Mouse (Mus musculus) frontal cortex, postnatal 36 days (tissue): ENCODE measurements around the gene Gm17581.
"Not testable (repeated sequence)": the region's sequence is repeated elsewhere in the genome, so short reads cannot be mapped to it uniquely, and the experiment has no call there.

ENCODE experiments used
- DNase-seq, 2 experiments: peaks; one replicate each; pipeline ENCODE4 v3.0.0; 2022; ENCODE audit warnings: low spot score in 2 of 2

Gm17581 gene

GRCm38 (mm10) chr2:155735766-155736165 lies at the start of gene Gm17581:
TSS of gene Gm17581 (minus strand) at chr2:155735866.
- not testable (repeated sequence) for DNase-seq

DNA sequence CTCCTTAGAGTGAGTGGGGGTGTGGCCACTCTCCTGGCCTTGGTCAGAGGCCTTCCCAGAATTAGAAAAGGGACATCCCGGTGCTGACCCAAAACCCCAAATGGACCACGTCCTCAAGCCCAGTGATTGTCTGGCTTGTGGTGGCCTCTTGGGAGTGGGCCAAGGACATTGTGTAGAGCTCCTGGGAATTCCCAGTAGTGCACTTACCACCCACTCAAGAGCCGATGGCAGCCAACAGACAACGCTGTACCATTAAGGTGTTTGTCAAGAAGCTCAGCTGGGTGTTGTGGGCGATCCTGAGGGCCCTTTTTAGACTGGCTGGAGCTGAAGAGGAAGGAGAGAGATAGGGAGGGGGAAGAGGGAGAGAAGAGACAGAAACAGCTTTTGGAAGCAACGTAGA lies 48.9 kb upstream of the Gm17581 start:
- peak; percentile 61 to 63 for DNase-seq

DNA sequence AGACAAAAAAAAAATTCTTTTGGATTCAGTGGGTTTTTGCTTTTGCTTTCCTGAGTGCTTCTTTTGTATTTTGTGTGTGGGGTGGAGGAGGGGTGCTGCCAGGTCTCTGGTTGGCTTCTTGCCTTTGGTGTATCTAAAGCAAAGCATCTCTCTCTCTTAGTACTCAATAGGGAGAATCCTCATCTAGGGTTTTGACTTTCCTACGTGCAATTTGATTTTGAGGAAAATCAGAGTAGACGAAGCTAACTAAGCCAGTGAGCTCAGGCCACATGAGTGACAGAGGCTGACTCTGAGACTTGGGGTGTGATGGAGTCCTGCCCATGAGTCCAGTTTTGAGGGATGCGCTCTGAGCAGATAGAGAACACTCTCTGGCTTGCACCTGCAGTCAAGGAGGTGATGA lies 43.8 kb upstream of the Gm17581 start:
- DNase-seq = no peak

- DNase-seq = no peak
Observed at GRCm38 (mm10) chr2:155779066-155779465, 43.4 kb upstream of the Gm17581 start.

- no peak for DNase-seq
Observed at GRCm38 (mm10) chr2:155778004-155778403, 42.3 kb upstream of the Gm17581 start.

- DNase-seq = no peak
Observed at GRCm38 (mm10) chr2:155777688-155777985, 42.0 kb upstream of the Gm17581 start.

DNA sequence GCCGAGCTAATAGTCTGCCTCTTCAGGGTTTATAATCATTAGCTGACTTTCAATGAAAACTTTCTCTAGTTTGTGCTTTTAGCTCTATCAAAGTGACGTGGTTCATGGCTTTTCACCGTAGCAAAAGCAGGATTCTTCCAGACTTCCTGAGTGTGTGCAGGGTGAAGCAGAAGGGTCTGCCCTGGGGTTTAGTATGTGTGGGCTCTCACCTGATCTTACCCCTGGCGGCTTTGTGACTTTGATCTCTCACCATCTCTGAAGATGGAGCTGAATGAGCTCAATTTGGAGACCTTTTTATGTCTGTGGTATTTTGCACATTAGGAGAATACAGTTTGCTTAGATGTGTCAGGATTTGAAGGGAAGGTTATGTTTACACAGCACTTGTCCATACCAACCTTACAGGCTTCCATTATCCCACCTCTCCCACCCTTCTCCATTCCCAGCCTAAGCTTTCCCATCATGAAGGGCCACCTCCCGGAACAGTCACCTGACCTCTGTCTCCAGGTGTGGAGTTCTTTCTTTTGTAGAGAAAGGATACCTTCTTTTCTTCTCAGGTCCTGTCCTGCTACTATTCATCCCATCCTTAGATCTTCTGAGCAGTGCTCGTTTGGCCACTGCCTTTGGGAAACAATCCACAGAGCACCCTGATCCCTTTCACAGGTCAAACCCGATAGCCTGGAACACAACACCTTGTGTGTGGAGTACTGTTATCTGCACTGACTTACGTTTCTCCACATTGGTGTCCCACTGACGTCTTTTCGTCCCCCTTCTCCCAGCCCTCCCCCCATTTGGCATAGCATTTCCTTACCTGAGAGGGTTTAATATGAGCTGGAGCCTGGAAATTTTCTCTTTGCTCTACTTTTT lies 41.4 kb upstream of the Gm17581 start:
- no peak for DNase-seq

DNA sequence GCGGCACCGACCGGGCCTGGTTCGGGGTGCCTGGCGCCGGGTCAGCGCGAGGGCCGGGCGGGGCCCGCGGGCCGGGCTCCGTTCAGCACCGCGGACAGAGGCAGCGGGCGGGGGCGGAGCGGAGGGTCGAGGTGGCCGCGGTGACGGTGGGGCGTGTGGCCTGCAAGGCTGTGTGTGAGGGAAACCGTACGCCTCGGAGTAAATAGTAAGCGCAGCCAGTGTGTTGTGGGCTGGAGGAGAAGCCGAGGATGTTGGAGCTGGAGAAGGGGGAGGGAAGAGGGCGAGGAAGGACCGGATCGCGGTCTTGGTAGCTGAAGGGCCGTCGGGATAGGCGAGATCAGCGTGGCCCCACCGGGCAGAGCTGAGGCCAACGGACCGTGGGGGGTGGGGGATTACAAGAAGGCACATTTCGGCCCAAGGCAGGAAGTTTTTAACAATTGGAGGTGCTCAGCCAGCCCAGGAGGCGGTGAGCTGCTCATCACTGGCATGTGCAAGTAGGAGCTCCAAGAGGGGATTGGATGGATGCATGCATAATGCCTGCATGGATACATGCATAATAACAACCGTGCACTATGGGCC lies 40.1 kb upstream of the Gm17581 start:
- DNase-seq = peak; percentile 48 to 51

- no peak for DNase-seq
Observed at GRCm38 (mm10) chr2:155774927-155775684, 39.4 kb upstream of the Gm17581 start, which contains the start of gene Mmp24. TSS of gene Mmp24 (plus strand) at chr2:155775342.

DNA sequence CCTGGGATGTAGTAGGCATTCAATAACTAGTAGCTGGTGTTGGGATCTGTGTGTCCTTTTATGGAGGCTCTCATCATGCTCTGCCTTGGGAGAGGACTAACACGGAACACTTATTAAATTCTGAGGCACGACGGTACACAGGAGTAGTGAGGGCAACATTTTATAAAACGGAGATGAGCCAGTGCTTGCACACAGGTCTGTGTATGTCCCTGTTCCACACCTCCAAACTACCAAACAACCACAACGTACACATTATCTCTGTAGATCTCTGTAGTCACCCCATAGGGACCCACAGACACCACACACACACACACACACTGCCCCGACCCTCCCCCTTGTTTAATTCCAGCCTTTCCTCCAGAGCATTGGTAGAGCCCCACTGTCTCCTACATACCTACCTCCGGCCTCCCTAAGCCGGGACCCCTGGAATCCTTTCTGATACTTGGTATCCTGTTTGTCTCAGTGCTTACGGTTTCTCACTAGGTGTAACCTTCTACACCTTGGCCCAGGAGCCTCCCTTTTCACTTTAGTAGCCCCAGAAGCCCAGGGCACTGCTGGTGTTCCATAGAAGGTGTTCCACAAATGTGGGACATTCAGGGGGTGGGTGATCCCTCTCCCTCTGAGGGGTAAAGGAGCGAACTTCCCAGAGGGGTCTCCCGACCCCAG lies 38.7 kb upstream of the Gm17581 start:
- no peak for DNase-seq

DNA sequence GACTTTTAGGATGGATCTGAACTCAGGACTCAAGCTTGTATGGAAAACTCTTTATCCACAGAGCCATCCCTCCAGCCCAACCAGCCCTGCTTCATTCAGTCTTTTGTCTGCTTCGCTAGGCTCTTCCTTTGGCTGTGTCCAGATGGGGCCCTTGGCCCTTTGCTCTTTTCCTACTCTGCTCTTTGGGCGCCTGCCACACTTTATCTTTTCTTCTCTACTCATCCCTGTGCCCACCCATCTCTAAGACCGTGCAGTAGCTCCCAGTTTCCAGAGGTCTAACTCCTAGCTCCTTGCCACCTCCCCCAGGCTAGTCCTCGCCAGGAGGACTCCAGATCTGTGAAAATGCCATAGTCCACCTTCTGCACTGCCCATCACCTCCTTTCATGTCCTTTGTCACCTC lies 38.0 kb upstream of the Gm17581 start:
- DNase-seq = no peak

DNA sequence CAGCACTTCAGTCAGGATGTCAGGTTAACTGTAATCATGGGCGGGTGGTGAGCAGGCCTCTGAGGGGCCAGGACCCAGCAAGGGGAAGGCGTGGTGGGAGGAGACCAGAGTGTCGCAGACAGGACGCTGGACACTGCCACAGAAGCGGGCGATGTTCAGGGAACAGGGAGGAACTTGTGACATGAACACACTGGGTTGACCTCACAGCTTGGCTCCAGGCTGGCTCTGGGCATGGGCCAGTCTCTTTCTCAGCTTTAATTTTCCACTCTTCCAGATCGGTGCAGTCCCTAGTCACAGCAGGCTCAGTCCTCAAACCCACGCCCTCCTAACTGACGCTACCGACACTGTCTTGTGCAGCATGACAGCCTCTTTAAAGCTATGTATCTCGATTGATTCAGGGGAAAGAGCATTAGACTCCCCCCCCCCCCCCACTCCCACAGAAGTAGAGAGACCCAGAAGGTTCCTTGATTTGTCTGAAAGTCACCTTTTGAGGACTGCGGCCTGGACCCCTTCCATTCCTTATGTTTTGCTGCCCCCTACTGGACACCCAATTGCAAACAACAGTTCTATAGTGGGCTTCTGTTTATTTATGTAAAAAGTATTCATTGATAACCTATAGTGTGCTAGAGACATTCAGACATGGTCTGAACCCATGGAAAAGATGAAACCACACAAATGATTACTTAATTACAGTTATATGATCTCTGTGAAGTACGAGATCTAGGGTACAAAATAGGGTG lies 29.2 kb upstream of the Gm17581 start:
- DNase-seq = peak; percentile 59 to 63

DNA sequence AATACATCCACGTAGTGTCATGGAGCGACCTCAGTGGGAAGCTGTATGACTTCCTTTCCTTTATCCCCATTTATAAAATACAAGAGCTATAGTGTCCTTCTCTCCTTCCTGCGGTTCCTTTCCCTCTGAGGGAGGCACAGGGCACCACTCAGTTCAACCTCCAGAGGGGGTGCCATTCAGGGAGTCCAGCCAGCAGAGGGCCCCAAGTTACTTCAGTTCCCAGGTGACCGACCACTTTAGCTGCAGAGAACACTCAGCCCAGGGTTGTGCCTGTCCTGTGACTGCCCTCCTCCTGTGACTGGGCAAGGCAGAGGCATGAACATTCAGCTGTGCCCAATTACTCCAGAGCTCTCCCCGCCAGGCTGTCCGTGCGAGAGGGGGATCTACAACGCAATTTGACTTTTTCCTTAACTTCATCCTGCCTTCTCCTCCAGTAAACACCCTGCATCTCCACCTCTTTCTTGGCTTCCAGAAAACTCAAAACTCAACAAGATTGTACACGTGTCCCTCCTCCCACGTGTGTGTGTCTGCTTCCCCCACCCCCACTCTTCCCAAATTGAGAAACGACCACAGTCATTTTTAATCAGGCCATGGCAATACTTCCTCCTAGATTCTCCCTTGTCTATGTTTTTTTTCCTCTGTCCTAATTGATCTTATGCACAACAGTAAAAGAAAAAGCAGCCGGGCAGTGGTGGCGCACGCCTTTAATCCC lies 21.3 kb upstream of the Gm17581 start:
- no peak for DNase-seq

DNA sequence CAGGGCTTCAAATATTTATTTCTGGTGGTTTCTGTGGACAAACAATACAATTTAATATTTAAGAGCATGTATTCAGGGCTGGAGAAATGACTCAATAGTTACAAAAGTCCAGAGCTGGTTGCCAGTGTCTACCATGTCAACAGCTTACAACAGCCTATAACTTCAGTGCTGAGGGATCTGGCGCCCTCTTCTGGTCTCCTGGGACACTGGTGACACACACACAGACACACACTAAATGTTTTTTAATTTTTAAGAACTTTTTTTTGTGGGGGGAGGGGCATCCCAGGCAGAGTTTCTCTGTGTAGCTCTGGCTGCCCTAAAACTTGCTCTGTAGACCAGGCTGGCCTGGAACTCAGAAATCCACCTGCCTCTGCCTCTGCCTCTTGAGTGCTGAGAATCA lies 20.1 kb upstream of the Gm17581 start:
- DNase-seq = no peak

DNA sequence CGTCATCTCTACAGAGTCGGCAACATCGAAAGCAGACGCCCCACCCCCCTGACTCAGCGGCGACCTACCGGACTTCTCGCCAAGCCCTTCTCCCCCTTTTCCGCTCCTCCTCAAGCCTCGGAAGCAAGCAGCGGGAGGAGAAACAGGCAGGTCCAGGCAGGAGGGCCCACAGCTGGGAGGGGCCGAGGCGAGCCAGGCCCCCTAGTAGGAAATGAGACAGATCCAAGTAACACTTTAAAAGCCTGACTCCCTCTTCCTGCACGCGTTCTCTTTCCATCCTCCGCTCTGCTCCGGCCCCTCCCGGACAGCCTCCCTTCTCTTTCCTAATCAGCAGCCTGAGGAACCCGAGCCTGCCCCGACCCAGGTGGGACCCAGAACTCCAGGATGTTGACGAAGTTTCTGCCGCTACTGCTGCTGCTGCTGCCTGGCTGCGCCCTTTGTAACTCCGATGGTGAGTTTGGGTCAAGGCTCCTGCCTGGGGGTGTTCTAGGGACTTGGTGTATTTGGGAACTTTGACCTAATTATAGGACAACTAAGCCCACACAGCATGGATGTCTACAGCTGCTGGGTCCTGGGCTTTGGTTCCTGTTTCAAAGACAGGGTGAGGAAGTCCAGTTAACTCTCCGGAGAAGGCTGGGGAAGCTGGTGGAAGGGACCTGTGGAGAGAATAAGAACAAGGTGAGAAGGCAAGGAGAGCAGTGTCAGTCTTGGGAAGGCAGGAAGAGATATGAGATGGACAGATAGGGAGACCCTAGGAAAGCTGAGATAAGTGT lies 15.5 kb upstream of the Gm17581 start, which contains the start of gene Procr:
Procr (plus strand) TSS at position 104 of the 773 bp plus-strand sequence.
- no peak for DNase-seq

GRCm38 (mm10) chr2:155749394-155749793 lies 13.7 kb upstream of the Gm17581 start:
- no peak for DNase-seq

DNA sequence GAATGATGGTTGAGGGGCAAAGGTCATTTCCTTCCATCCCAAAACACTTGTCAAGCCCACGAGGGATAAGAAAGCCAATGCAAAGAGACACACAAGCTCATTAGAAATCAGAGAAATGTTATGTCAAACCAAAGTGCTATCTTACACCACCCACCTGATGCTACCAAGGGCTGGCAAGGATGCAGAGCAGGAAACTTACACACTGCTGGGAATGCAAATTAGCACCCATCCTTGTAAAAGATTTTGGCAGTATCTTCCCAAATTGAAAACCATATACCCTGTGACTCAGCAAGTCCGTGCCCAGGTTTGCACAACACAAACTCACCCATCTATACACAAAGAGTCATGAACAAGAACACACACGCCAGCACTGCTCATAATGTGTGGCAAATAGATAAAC lies 9.8 kb upstream of the Gm17581 start:
- DNase-seq = no peak

- no peak for DNase-seq
Observed at GRCm38 (mm10) chr2:155743351-155743750, 7.7 kb upstream of the Gm17581 start.

DNA sequence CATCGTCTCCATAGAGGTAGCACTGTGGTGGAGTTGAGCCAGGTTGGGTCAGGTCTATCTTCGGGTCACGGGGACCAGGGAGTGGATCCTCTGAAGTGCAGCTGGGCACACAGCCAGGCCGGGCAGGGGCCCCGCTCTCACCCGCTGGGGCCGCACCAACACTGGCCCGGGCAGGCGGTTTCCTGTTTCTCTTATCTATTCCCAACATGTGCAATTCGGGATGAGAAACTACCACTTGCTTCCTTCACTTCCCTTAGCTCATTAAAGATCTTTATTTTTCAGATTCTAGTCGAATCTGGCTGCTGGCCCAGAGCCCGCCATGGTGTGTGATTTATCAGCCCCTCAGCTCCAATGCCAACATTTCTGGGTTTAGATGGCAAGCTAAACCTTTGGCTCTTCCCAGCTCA lies 7.3 kb upstream of the Gm17581 start:
- DNase-seq = no peak

DNA sequence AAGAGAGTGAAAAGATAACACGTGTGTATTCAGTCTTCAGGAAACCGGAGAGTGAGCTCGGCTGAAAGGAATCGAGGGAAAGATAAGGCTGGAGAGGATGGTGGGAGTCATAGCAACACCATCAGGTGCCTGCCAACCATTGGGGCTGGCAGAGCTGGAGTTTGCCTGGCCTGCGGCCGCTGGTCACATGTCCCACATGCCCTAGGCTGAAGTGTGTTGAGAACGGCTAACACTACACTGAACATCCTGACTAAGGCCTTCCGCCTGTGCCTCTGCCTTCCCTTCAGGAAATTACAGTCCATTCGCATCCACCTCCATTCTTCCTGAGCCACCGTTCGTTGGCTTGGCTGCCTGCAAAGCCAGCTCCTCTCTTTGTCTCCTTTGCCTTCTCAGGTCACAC lies 6.5 kb upstream of the Gm17581 start:
- DNase-seq = no peak
